Mouse (Mus musculus): ENCODE measurements around the gene Emp1. TPM values are rescaled to one million over a fixed set of nuclear protein-coding genes. Genes with fewer than 3 reads are reported as not detected.

Gene Emp1
- 3.3 and 4.1 TPM in 2 replicates for polyA plus RNA-seq (2014; fragmentation: Nextera tagmentation; extraction: Ambion mirVana)

- no peak within 1 kb of the TSS for H3K4me3 ChIP-seq (ENCODE audit: low read depth, low read length)
- ATAC-seq (ENCODE audit: insufficient read depth, low FRiP score, low TSS enrichment) = no peak
- no peaks in the 10 kb centered on the region; the same call in 1 of the 2 replicates for H3K36me3 ChIP-seq (ENCODE audit: control insufficient read depth, insufficient read depth, low read length)
These were observed at the start of gene Emp1 for GRCm38 (mm10) chr6:135362459-135363159. TSS of gene Emp1 (plus strand) at chr6:135362545.

DNA sequence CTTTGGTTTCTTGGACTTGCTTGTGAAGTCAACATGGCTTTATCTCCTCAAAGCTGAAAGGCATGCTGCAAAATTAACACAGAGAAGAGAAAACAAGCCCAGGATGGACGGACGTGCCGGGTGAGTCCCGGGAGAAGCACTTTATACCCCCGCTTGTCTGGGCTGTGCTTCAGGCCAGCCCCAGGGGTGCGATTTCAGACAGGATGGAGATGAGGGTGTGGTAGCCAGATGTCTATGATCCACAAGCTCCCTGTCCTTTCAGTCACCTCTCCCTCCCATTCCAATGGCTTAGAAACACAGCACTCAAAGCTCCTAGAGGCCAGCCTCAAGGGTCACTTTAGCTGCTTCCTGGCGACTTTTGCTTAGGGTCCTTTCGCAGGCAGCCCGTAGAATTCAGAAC is 48.4 kb upstream of the Emp1 start:
- Histone ChIP-seq H3K9ac (ENCODE audit: low read length) (no peak overlapping the region), H3K9me3 (ENCODE audit: control insufficient read depth, low read length) (no peaks in the 10 kb centered on the region), H3K4me3 (ENCODE audit: low read depth, low read length) (no peak overlapping the region), H3K4me2 (ENCODE audit: low read depth) (no peak overlapping the region), H3K36me3 (ENCODE audit: control insufficient read depth, insufficient read depth, low read length) (no peaks in the 10 kb centered on the region), H3K27me3 (ENCODE audit: control insufficient read depth, insufficient read depth, low read length) (no peaks in the 10 kb centered on the region), H3K4me1 (ENCODE audit: control insufficient read depth, insufficient read depth, low read length) (no peaks in the 10 kb centered on the region), H3K27ac (ENCODE audit: low read depth, low read length) (no peak overlapping the region)
- DNase-seq (ENCODE audit: low spot score) = no peak
- 62% methylated on average over 9 of the region's 9 CpGs for WGBS
- ATAC-seq (ENCODE audit: insufficient read depth, low FRiP score, low TSS enrichment) = no peak

More at GRCm38 (mm10) chr6:135362459-135363159, at the start of gene Emp1:
- Histone ChIP-seq H3K4me1 (ENCODE audit: control insufficient read depth, insufficient read depth, low read length) (no peaks in the 10 kb centered on the region), H3K27ac (ENCODE audit: low read depth, low read length) (no peak within 1 kb of the TSS), H3K27me3 (ENCODE audit: control insufficient read depth, insufficient read depth, low read length) (no peaks in the 10 kb centered on the region), H3K4me2 (ENCODE audit: low read depth) (no peak within 1 kb of the TSS), H3K9me3 (ENCODE audit: control insufficient read depth, low read length) (no peaks in the 10 kb centered on the region), H3K9ac (ENCODE audit: low read length) (no peak within 1 kb of the TSS)
- WGBS = 57% methylated on average over 13 of the region's 13 CpGs
- DNase-seq (ENCODE audit: low spot score) = no peak

DNA sequence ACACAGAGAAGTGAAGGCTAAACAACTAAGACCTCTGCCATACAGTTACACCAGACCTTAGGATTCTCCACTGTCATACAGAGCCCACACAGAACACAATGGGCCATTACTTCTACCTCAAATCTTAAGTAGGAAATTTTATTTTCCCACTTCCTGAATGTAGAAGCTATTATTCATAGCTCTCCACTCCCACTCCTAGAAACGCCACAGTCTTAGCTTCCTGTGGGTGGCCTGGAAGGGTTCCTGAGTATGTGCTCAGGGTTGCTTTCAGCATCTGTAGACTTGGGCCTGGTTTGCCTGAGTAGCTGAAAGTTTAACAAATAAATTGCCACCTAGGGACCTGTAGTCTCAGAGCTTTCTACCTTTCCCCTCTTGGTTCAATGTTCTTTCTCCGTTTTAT is 46.2 kb upstream of the Emp1 start:
- no peak for DNase-seq (ENCODE audit: low spot score)
- H3K9ac ChIP-seq (ENCODE audit: low read length) = no peak overlapping the region
- WGBS = 79% methylated on average over 2 of the region's 2 CpGs

DNA sequence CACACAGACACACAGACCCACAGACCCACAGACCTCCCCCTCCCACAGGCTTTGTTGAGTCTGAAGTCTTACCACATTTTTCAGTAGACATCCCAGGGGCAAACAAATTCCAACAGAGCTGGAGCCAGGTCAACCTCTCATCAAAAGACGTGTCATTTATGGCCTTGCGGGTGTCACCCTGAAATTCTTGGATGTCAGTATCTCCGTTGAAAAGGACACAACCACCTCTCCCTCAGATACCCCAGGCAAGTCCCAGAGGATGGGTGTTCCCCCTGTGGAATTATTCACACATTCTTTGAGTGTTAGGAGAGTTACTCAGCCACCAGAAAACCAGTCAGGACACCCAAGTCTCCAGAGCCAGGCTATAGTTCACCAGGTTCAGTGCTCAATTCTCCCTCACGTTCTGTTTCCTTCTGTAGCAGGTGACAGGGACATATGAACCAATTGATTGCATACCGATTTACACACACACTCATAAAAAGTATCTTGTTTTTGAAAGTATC is 42.9 kb upstream of the Emp1 start:
- Histone ChIP-seq H3K27ac (ENCODE audit: low read depth, low read length) (no peak overlapping the region), H3K4me1 (ENCODE audit: control insufficient read depth, insufficient read depth, low read length) (no peaks in the 10 kb centered on the region), H3K36me3 (ENCODE audit: control insufficient read depth, insufficient read depth, low read length) (no peaks in the 10 kb centered on the region), H3K27me3 (ENCODE audit: control insufficient read depth, insufficient read depth, low read length) (no peaks in the 10 kb centered on the region), H3K4me3 (ENCODE audit: low read depth, low read length) (no peak overlapping the region), H3K9ac (ENCODE audit: low read length) (no peak overlapping the region), H3K9me3 (ENCODE audit: control insufficient read depth, low read length) (no peaks in the 10 kb centered on the region), H3K4me2 (ENCODE audit: low read depth) (no peak overlapping the region)
- 81% methylated on average over 5 of the region's 5 CpGs for WGBS
- ATAC-seq (ENCODE audit: insufficient read depth, low FRiP score, low TSS enrichment) (no peak), DNase-seq (ENCODE audit: low spot score) (no peak)

More for the DNA sequence above, 46.2 kb upstream of the Emp1 start:
- Histone ChIP-seq H3K4me3 (ENCODE audit: low read depth, low read length) (no peak overlapping the region), H3K36me3 (ENCODE audit: control insufficient read depth, insufficient read depth, low read length) (no peaks in the 10 kb centered on the region), H3K27me3 (ENCODE audit: control insufficient read depth, insufficient read depth, low read length) (no peaks in the 10 kb centered on the region), H3K27ac (ENCODE audit: low read depth, low read length) (no peak overlapping the region), H3K4me1 (ENCODE audit: control insufficient read depth, insufficient read depth, low read length) (no peaks in the 10 kb centered on the region), H3K9me3 (ENCODE audit: control insufficient read depth, low read length) (no peaks in the 10 kb centered on the region), H3K4me2 (ENCODE audit: low read depth) (no peak overlapping the region)
- ATAC-seq (ENCODE audit: insufficient read depth, low FRiP score, low TSS enrichment) = no peak

DNA sequence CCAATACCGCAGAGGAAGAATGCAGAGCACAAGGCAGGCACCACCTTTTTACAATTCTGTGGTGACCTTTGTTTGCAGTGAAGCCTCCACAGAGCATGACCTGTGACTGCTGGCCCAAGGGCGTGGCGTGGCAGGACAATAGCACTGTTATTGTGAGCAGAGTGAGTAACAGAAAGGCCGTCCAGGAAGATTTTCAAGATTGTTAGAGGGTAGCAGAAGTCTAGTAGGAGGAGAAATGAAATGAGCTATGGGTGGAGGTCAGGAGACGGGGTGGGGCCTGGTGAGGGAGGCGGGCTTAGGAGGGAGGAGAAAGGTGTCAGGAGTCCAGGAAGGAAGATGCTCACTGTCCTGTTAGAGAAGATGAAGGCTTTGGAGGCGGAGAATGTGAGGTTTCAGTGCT is 39.6 kb upstream of the Emp1 start:
- DNase-seq (ENCODE audit: low spot score) = no peak
- ATAC-seq (ENCODE audit: insufficient read depth, low FRiP score, low TSS enrichment) = no peak
- Histone ChIP-seq H3K27ac (ENCODE audit: low read depth, low read length) (no peak overlapping the region), H3K4me1 (ENCODE audit: control insufficient read depth, insufficient read depth, low read length) (no peaks in the 10 kb centered on the region), H3K9ac (ENCODE audit: low read length) (no peak overlapping the region), H3K27me3 (ENCODE audit: control insufficient read depth, insufficient read depth, low read length) (no peaks in the 10 kb centered on the region), H3K4me3 (ENCODE audit: low read depth, low read length) (no peak overlapping the region), H3K4me2 (ENCODE audit: low read depth) (no peak overlapping the region), H3K36me3 (ENCODE audit: control insufficient read depth, insufficient read depth, low read length) (no peaks in the 10 kb centered on the region), H3K9me3 (ENCODE audit: control insufficient read depth, low read length) (no peaks in the 10 kb centered on the region)
- WGBS = 73% methylated on average over 7 of the region's 7 CpGs

DNA sequence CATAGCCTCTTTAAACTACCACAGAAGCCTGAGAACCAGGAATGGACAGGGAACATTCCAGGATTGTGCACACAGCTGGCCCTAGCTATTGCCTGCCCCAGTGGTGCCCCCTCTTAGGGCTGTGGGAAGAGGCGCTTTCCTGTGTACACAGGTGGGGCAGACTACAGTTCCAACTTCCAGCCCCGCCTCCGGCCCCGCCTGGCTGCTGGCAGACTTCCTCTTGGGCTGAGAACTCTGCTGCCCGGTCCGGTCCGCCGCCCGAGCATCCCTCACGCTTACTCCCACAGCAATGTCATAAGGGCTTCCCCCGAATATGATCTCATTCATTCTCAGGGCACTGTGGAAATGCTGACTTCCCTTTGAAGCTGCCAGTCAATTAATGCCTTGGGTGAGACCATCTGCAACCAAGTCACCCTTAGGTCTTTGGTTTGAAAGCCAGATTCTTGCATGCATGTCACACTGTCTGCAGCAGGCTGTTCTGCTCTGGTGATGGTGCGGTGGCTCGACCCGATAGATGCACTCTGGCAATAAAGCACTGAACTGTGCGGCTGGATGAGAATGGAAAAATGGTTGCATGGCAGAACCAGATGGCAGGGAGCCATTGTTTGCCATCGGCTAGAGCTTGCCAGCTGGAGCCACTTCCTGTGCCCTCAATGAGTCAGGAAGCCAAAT is 38.9 kb upstream of the Emp1 start:
- Histone ChIP-seq H3K36me3 (ENCODE audit: control insufficient read depth, insufficient read depth, low read length) (no peaks in the 10 kb centered on the region), H3K4me2 (ENCODE audit: low read depth) (no peak overlapping the region), H3K9me3 (ENCODE audit: control insufficient read depth, low read length) (no peaks in the 10 kb centered on the region), H3K4me3 (ENCODE audit: low read depth, low read length) (no peak overlapping the region), H3K27me3 (ENCODE audit: control insufficient read depth, insufficient read depth, low read length) (no peaks in the 10 kb centered on the region), H3K27ac (ENCODE audit: low read depth, low read length) (no peak overlapping the region), H3K9ac (ENCODE audit: low read length) (no peak overlapping the region), H3K4me1 (ENCODE audit: control insufficient read depth, insufficient read depth, low read length) (no peaks in the 10 kb centered on the region)
- ATAC-seq (ENCODE audit: insufficient read depth, low FRiP score, low TSS enrichment) (peak; percentile 48; the same call in 1 of the 2 replicates), DNase-seq (ENCODE audit: low spot score) (peak; percentile 41)
- WGBS = 41% methylated on average over 16 of the region's 16 CpGs

GRCm38 (mm10) chr6:135324111-135324510 is 38.2 kb upstream of the Emp1 start:
- H3K27ac ChIP-seq (ENCODE audit: low read depth, low read length) = no peak overlapping the region
- ATAC-seq (ENCODE audit: insufficient read depth, low FRiP score, low TSS enrichment) (no peak), DNase-seq (ENCODE audit: low spot score) (no peak)
- WGBS = 83% methylated on average over 3 of the region's 3 CpGs
- H3K4me1 ChIP-seq (ENCODE audit: control insufficient read depth, insufficient read depth, low read length) = no peaks in the 10 kb centered on the region
- no peak overlapping the region for H3K9ac ChIP-seq (ENCODE audit: low read length)
- H3K4me3 ChIP-seq (ENCODE audit: low read depth, low read length) = no peak overlapping the region
- no peaks in the 10 kb centered on the region for H3K36me3 ChIP-seq (ENCODE audit: control insufficient read depth, insufficient read depth, low read length)
- no peaks in the 10 kb centered on the region for H3K9me3 ChIP-seq (ENCODE audit: control insufficient read depth, low read length)
- no peaks in the 10 kb centered on the region for H3K27me3 ChIP-seq (ENCODE audit: control insufficient read depth, insufficient read depth, low read length)
- H3K4me2 ChIP-seq (ENCODE audit: low read depth) = no peak overlapping the region

GRCm38 (mm10) chr6:135324686-135325300 is 37.6 kb upstream of the Emp1 start:
- Histone ChIP-seq H3K9me3 (ENCODE audit: control insufficient read depth, low read length) (no peaks in the 10 kb centered on the region), H3K27ac (ENCODE audit: low read depth, low read length) (no peak overlapping the region), H3K9ac (ENCODE audit: low read length) (no peak overlapping the region), H3K4me2 (ENCODE audit: low read depth) (no peak overlapping the region), H3K4me3 (ENCODE audit: low read depth, low read length) (no peak overlapping the region), H3K4me1 (ENCODE audit: control insufficient read depth, insufficient read depth, low read length) (no peaks in the 10 kb centered on the region), H3K36me3 (ENCODE audit: control insufficient read depth, insufficient read depth, low read length) (no peaks in the 10 kb centered on the region), H3K27me3 (ENCODE audit: control insufficient read depth, insufficient read depth, low read length) (no peaks in the 10 kb centered on the region)
- WGBS = 84% methylated on average over 9 of the region's 9 CpGs
- DNase-seq (ENCODE audit: low spot score) = no peak
- no peak for ATAC-seq (ENCODE audit: insufficient read depth, low FRiP score, low TSS enrichment)

All from neural tube, embryonic 11.5 days (tissue).